Mouse (Mus musculus): ENCODE measurements around the gene Mcm7. TPM values are rescaled to one million over a fixed set of nuclear protein-coding genes. Genes with fewer than 3 reads are reported as not detected.
A peak's percentile ranks its signal among the peaks of the same experiment; 100 is the strongest.

Mcm7 gene
- polyA plus RNA-seq, 1 experiment from 2014 or later: 210 TPM

DNA sequence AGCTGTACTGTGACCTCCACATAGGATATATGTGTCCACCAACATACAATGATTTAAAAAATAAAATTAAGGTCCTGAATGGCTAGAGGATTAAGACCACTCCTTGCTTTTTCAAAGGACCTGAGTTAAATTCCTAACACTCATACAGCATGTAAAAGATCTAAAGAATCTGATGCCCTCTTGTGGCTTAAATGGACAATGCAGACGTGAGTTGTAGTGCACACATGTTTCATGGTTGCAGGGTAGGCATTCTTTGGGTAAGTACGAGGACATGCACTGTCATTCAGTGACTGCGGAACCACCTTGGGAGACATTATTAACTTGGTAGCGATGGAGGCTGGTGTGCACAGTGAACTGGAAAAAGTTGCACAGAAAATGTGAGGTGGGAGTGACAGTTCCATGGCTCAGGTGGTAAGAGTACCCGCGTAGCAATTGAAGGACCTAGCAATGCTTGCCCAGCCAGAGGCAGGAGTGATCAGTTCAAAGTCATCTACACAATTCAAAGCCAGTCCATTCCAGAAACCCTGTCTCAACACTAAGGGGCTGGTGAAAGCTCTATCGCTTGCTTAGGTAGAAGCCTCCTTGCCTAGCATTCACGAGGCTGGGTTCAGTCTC lies 34.2 kb downstream of the Mcm7 start:
- no peak overlapping the region for H3K4me2 ChIP-seq (replicated peaks)
- no peak overlapping the region for H3K9ac ChIP-seq
- no peak overlapping the region for H3K4me3 ChIP-seq
- ATAC-seq (ENCODE audit: low FRiP score, low read depth): no peak
- H3K4me1 ChIP-seq: no peaks in the 10 kb centered on the region
- no peak overlapping the region for H3K27ac ChIP-seq
- no peaks in the 10 kb centered on the region for H3K27me3 ChIP-seq
- WGBS: 61% methylated on average over 8 of the region's 8 CpGs
- H3K36me3 ChIP-seq: peaks cover 40% of the 10 kb centered on the region
- H3K9me3 ChIP-seq: no peaks in the 10 kb centered on the region

DNA sequence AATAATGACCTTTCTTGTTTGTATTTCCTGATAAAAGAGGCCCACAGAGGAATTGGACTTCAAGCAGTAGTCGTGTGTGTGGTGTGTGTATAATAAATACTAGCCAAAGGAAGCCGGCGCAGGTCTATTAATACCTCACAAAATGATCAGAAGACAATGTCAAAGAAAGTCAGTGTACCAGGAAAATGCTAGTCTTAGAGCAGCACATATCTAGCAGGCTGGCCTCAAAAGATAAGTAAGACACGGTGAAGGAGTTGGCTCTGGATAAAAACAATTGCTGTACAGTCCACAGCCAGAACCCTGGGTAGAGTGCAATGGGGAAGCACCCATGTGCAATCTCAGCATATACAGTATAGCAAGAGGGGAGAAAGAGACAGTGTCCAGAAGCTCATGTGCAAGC lies 35.0 kb downstream of the Mcm7 start:
- WGBS: 89% methylated on average over 4 of the region's 4 CpGs
- Histone ChIP-seq H3K27me3 (no peaks in the 10 kb centered on the region), H3K9ac (no peak overlapping the region), H3K4me1 (no peaks in the 10 kb centered on the region), H3K9me3 (no peaks in the 10 kb centered on the region), H3K4me2 (replicated peaks) (no peak overlapping the region), H3K4me3 (no peak overlapping the region), H3K27ac (no peak overlapping the region), H3K36me3 (peaks cover 42% of the 10 kb centered on the region)
- no peak for ATAC-seq (ENCODE audit: low FRiP score, low read depth)

DNA sequence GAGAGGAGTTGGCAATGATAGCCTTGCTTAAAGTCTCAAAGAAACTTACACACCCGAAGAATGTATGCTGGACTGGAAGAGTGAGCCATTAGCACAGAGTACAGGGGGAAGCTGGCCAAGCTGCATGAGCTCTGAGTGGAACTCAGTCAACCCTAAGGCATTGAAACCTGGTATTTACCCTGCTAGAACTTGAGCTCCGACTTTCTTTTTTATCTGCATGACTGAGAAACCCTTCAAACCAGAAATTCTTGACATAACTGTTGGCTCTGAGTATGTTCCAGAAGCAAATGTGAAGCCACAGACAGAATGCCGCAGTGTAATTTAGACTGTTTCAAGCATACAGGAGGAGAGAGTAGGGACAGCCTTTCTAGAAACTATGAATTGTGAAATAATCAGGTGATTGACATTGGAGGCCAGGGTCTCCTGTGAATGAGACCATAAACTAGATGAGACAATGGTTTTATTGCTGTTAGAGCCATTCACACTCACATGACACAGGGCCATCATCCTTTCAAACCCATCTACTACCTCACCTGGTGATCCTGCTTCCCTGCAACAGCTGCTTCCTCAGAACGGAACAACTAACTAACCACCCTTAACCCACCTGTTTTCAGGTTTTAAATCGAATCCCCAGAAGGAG lies 39.7 kb downstream of the Mcm7 start:
- ATAC-seq (ENCODE audit: low FRiP score, low read depth): no peak
- Histone ChIP-seq H3K27ac (no peak overlapping the region), H3K36me3 (peaks cover 81% of the 10 kb centered on the region), H3K27me3 (no peaks in the 10 kb centered on the region), H3K4me1 (no peaks in the 10 kb centered on the region), H3K9ac (no peak overlapping the region), H3K9me3 (no peaks in the 10 kb centered on the region), H3K4me3 (no peak overlapping the region), H3K4me2 (replicated peaks) (no peak overlapping the region)
- WGBS: 80% methylated on average over 5 of the region's 5 CpGs

DNA sequence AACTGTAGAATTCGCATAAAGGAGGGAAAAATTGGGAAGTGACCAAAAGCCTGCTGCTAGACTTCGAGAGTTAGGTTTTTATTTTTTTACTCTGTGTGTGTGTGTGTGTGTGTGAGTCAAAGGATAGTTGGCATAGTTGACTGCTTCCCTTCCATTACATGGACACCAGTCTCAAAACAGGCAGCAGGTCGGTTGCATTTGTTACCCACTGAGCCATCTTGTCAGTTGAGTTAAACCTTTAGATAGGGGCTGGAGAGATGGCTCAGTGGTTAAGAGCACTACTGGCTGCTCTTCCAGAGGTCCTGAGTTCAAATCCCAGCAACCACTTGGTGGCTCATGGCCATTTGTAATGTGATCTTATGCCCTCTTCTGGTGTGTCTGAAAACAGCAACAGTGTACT lies 54.2 kb downstream of the Mcm7 start:
- peaks cover 13% of the 10 kb centered on the region for H3K4me1 ChIP-seq
- peak overlapping the region; percentile 74 for H3K4me2 ChIP-seq (replicated peaks)
- WGBS: 78% methylated on average over 3 of the region's 3 CpGs
- peak overlapping the region; percentile 82 for H3K9ac ChIP-seq
- no peak overlapping the region for H3K27ac ChIP-seq
- H3K36me3 ChIP-seq: peaks cover 34% of the 10 kb centered on the region
- H3K4me3 ChIP-seq: peak overlapping the region; percentile 69
- H3K9me3 ChIP-seq: no peaks in the 10 kb centered on the region
- ATAC-seq (ENCODE audit: low FRiP score, low read depth): no peak
- H3K27me3 ChIP-seq: no peaks in the 10 kb centered on the region

DNA sequence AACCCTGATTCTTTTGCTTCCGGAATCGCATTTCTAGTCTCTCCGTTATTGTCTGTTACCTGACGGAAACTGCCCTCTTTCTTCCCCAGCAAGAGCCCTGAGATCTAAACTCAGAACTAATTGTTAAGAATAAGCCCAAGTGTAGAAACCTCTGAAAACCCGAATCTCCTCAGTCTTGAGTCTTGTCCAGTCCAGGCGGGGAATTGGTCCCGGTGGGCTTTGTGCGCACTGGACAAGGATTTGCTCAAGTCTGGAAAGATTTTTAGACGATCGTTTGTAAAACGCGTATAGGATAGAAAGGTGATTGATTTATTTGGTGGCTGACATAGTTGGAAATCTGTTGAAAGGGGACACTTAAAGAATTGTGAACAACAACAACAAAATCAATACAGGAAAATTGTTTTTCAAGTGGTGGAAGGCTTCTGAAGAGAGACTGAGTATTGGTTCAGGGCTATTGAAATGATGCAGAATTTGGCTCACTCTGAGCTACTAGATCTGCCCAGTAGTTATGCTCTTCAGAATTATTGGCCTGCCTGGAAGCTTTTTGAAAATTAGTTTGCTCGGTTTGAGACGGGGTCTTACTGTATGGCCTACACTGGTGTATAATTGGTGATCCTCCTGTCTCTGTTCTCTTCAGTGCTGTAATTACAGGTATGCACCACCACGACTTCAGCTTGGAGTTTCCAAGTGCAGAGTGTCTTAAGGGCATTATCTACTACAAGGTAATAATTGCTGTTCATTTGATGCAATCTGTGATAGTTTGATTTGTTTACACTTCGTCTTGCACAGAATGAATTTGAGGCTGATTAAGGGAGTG lies 54.8 kb downstream of the Mcm7 start:
- ATAC-seq (ENCODE audit: low FRiP score, low read depth): peak; percentile 30; the same call in 1 of the 2 replicates
- 5% methylated on average over 16 of the region's 16 CpGs for WGBS

DNA sequence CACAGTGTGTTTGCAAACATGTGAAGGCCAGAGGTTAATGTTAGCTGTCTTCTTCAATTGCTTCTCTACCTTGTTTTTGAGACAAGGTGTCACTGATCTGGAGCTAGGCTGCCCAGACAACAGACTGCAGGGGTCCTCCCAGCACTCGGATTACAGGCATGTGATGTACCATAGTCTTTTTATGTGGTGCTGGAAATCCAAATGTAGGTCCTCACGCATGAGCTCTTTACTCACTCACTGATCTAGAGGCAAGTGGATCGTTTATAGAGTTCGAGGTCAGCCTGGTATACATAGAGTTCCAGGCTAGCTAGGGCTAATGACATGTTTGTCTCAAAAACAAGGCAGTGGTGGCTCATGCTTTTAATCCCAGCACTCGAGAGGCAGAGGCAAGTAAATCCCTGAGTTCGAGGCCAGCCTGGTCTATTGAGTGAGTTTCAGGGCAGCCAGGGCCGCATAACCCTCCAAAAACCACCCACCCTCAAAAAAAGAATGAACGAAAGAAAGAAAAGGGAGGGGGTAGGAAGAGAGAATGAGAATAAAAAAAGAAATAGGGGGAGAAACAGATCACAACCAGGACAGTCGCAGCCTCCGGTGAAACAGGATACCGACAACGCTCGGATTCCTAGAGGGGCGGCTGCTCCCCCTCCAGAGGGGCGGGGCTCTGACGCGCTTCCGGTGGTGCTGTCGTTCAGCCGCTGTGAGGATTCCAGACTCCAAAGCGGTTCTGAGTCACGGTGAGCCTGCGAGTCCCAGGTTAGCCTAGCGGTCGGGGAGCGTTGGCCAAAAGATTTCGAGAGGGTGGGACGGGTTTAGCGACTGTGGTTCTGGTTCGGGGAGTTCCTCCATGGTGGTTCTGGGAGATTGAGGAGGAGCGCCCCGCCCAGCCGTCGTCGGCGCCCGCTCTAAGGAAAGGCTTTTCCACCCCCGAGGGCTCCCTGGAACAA lies 55.7 kb downstream of the Mcm7 start, which contains the start of gene Zscan21:
Gene Zscan21 (plus strand): TSS at position 649 of the 944 bp plus-strand sequence.
- peak; percentile 97 for ATAC-seq (ENCODE audit: low FRiP score, low read depth)
- Histone ChIP-seq H3K36me3 (peaks cover 23% of the 10 kb centered on the region), H3K27me3 (no peaks in the 10 kb centered on the region), H3K4me1 (peaks cover 13% of the 10 kb centered on the region), H3K4me2 (replicated peaks) (peak within 1 kb of the TSS; percentile 74), H3K27ac (peak within 1 kb of the TSS; percentile 95), H3K4me3 (peak within 1 kb of the TSS; percentile 69), H3K9ac (peak within 1 kb of the TSS; percentile 82), H3K9me3 (no peaks in the 10 kb centered on the region)
- 6% methylated on average over 38 of the region's 38 CpGs for WGBS

More for the DNA sequence above, 54.8 kb downstream of the Mcm7 start:
- H3K9me3 ChIP-seq: no peaks in the 10 kb centered on the region
- peak overlapping the region; percentile 69 for H3K4me3 ChIP-seq
- H3K36me3 ChIP-seq: peaks cover 28% of the 10 kb centered on the region
- peak overlapping the region; percentile 95 for H3K27ac ChIP-seq
- no peaks in the 10 kb centered on the region for H3K27me3 ChIP-seq
- peaks cover 13% of the 10 kb centered on the region for H3K4me1 ChIP-seq
- H3K4me2 ChIP-seq (replicated peaks): peak overlapping the region; percentile 74
- H3K9ac ChIP-seq: peak overlapping the region; percentile 82

MicroRNAs within 50 kb of the gene (microRNA counts, 519-probe panel; counts per million panel counts)
- microRNA mmu-miR-106b: 4,648 counts per million, percentile 90 among the panel's probes with 10 or more counts
- microRNA mmu-miR-25: 5,320 counts per million, percentile 96 among the panel's probes with 10 or more counts
- 4,421 counts per million, percentile 85 among the panel's probes with 10 or more counts for microRNA mmu-miR-93

Small RNA genes lying within 50 kb of the gene (microRNA-seq; reads per million reads assigned to microRNA genes)
- 9,421 reads per million, percentile 94 among the genes with 10 or more reads in this experiment for gene Mir106b
- gene Mir25: 710 reads per million, percentile 73 among the genes with 10 or more reads in this experiment
- 11,129 reads per million, percentile 95 among the genes with 10 or more reads in this experiment for gene Mir93

Other genes with a start within 250 kb of the Mcm7 start
- 0.48 and 0.80 TPM in 2 replicates for gene Gjc3, start 209.3 kb downstream of the Mcm7 start, polyA plus RNA-seq (2015; fragmentation: Nextera tagmentation; extraction: Ambion mirVana)
- not detected in 2 replicates for gene Azgp1, start 190.9 kb downstream of the Mcm7 start, polyA plus RNA-seq (2015; fragmentation: Nextera tagmentation; extraction: Ambion mirVana)
- gene Smok3a, start 151.2 kb downstream of the Mcm7 start, polyA plus RNA-seq (2015; fragmentation: Nextera tagmentation; extraction: Ambion mirVana): not detected in 2 replicates
- not detected in 2 replicates for gene Smok3b, start 151.0 kb downstream of the Mcm7 start, polyA plus RNA-seq (2015; fragmentation: Nextera tagmentation; extraction: Ambion mirVana)
- not detected in 2 replicates for gene Smok3c, start 119.2 kb downstream of the Mcm7 start, polyA plus RNA-seq (2015; fragmentation: Nextera tagmentation; extraction: Ambion mirVana)
- gene Zkscan1, start 87.3 kb downstream of the Mcm7 start, polyA plus RNA-seq (2015; fragmentation: Nextera tagmentation; extraction: Ambion mirVana): 20.1 and 22.4 TPM in 2 replicates
- 76.5 and 77.3 TPM in 2 replicates for gene Zscan21, start 55.5 kb downstream of the Mcm7 start, polyA plus RNA-seq (2015; fragmentation: Nextera tagmentation; extraction: Ambion mirVana)
- 20.3 and 23.8 TPM in 2 replicates for gene Zfp113, start 16.7 kb downstream of the Mcm7 start, polyA plus RNA-seq (2015; fragmentation: Nextera tagmentation; extraction: Ambion mirVana)
- gene Cops6, start 11.4 kb downstream of the Mcm7 start, polyA plus RNA-seq (2015; fragmentation: Nextera tagmentation; extraction: Ambion mirVana): 362 and 367 TPM in 2 replicates
- gene Ap4m1, start 420 bp downstream of the Mcm7 start, polyA plus RNA-seq (2015; fragmentation: Nextera tagmentation; extraction: Ambion mirVana): 32.2 and 35.8 TPM in 2 replicates
- 99.2 and 106 TPM in 2 replicates for gene Taf6, start 15.0 kb upstream of the Mcm7 start, polyA plus RNA-seq (2015; fragmentation: Nextera tagmentation; extraction: Ambion mirVana)
- gene Cnpy4, start 15.1 kb upstream of the Mcm7 start, polyA plus RNA-seq (2015; fragmentation: Nextera tagmentation; extraction: Ambion mirVana): 73.0 and 73.8 TPM in 2 replicates
- gene Mblac1, start 21.9 kb upstream of the Mcm7 start, polyA plus RNA-seq (2015; fragmentation: Nextera tagmentation; extraction: Ambion mirVana): 10.5 and 11.3 TPM in 2 replicates
- not detected in 2 replicates for gene Nxpe5, start 53.5 kb upstream of the Mcm7 start, polyA plus RNA-seq (2015; fragmentation: Nextera tagmentation; extraction: Ambion mirVana)
- 63.5 and 64.7 TPM in 2 replicates for gene Lamtor4, start 83.1 kb upstream of the Mcm7 start, polyA plus RNA-seq (2015; fragmentation: Nextera tagmentation; extraction: Ambion mirVana)
- gene BC037034, start 91.6 kb upstream of the Mcm7 start, polyA plus RNA-seq (2015; fragmentation: Nextera tagmentation; extraction: Ambion mirVana): 4.4 and 5.2 TPM in 2 replicates
- 3.3 and 4.5 TPM in 2 replicates for gene Gal3st4, start 100.4 kb upstream of the Mcm7 start, polyA plus RNA-seq (2015; fragmentation: Nextera tagmentation; extraction: Ambion mirVana)
- gene Gm43720, start 107.5 kb upstream of the Mcm7 start, polyA plus RNA-seq (2015; fragmentation: Nextera tagmentation; extraction: Ambion mirVana): 0.13 and 0.29 TPM in 2 replicates
- 52.9 and 55.6 TPM in 2 replicates for gene Gpc2, start 107.6 kb upstream of the Mcm7 start, polyA plus RNA-seq (2015; fragmentation: Nextera tagmentation; extraction: Ambion mirVana)
- gene Stag3, start 107.8 kb upstream of the Mcm7 start, polyA plus RNA-seq (2015; fragmentation: Nextera tagmentation; extraction: Ambion mirVana): 8.2 and 9.4 TPM in 2 replicates
- gene Pvrig, start 169.5 kb upstream of the Mcm7 start, polyA plus RNA-seq (2015; fragmentation: Nextera tagmentation; extraction: Ambion mirVana): 0.18 TPM in 1 of 2 replicates, not detected in the other